In genomic region chr6:141856085-141856484, GRCm38 (mm10) we compare ENCODE assay signal across 16 mouse cellular contexts. TPM values are rescaled to one million over a fixed set of nuclear protein-coding genes. Genes with fewer than 3 reads are reported as not detected.
A peak's percentile ranks its signal among the peaks of the same experiment; 100 is the strongest.
DNase-seq lines count a peak whose midpoint lies in the region; TF ChIP-seq lines count a peak whose summit lies in the region.
"Had no signal": no experiment of that assay in that cellular context is flagged by ENCODE, and none has a peak within 500 bp of the region (broad histone marks: within the 10 kb centered on the region; RNA-seq: fewer than 3 reads in every experiment).

Gene Slco1a4 (minus strand): TSS chr6:141856199.

- peak; percentile 1 for DNase-seq in gastrocnemius, adult 18-20 months (ENCODE audit: low spot score)
- no peak for DNase-seq in gastrocnemius, adult 8-10 months (ENCODE audit: low spot score in 2 of 2)
- no peak for DNase-seq in left cerebral cortex, adult 2 months (ENCODE audit: extremely low spot score in 1 of 2, low spot score in 2 of 2)
- no peak for DNase-seq in left cerebral cortex, adult 11 months (ENCODE audit: low spot score)
- peak; percentile 5 for DNase-seq in brain, adult 2 months (ENCODE audit: low read depth, low spot score)
- DNase-seq in layer of hippocampus, postnatal 25 days (ENCODE audit: extremely low spot score in 1 of 2, low spot score in 1 of 2) = no peak
- no peak for DNase-seq in right cerebral cortex, adult 18-20 months
- no peak for DNase-seq in thymus, postnatal 0 days (ENCODE audit: low spot score)
- DNase-seq: cerebellum, adult 9-10 months; right cerebral cortex, postnatal 4 days had no signal

- H3K4me3 ChIP-seq in left cerebral cortex, adult 2 months = peak within 1 kb of the TSS; percentile 29
- H3K4me3 ChIP-seq: embryonic facial prominence, embryonic 13.5 days; forebrain, embryonic 15.5 days; limb, embryonic 13.5 days; myocyte; stomach, embryonic 15.5 days had no signal

- peak within 1 kb of the TSS; percentile 70 for H3K27ac ChIP-seq in left cerebral cortex, adult 2 months
- H3K27ac ChIP-seq: embryonic facial prominence, embryonic 13.5 days; forebrain, embryonic 15.5 days; limb, embryonic 13.5 days; stomach, embryonic 15.5 days had no signal

- intact Hi-C loops in left cerebral cortex, adult 2 months (cut with DNase I) = no loop called here

- no peak for TF ChIP-seq CTCF in left cerebral cortex, adult 2 months (IDR thresholded peaks at IDR 0.05)

RNA-seq across cellular contexts. Expression of gene Slco1a4, which starts in this region (rescaled TPM):
- not detected for total RNA-seq in gastrocnemius, adult 18-20 months (2021)
- total RNA-seq in gastrocnemius, adult 8-10 months (2022) = under 1 TPM in 2 of 4 experiments, not detected in 2; 0.07 to 0.11 TPM
- total RNA-seq in left cerebral cortex, adult 2 months (2021) = 10 to 100 TPM; 29.0 to 49.8 TPM
- 10 to 100 TPM; 31.0 to 47.2 TPM for total RNA-seq in layer of hippocampus, postnatal 25 days (2021)
- polyA plus RNA-seq in thymus, postnatal 0 days (2015; fragmentation: Nextera tagmentation; extraction: Ambion mirVana) = 0.08 TPM in 1 of 2 replicates, not detected in the other
- total RNA-seq: CH12.LX had no signal
- polyA plus RNA-seq: embryonic facial prominence, embryonic 13.5 days; myocyte; stomach, embryonic 15.5 days had no signal

Comparison
In these comparisons a context has a peak if more than half of its experiments do, and no peak if none do; other contexts are left out.
1. RNA of gene Slco1a4 (total RNA-seq): 29.0 to 49.8 TPM in left cerebral cortex, adult 2 months and 31.0 to 47.2 TPM in layer of hippocampus, postnatal 25 days; not detected in gastrocnemius, adult 18-20 months and 0.07 to 0.11 TPM in gastrocnemius, adult 8-10 months; every median in the first group is over 10 times any median in the second.
2. Peak in DNase-seq in gastrocnemius, adult 18-20 months; RNA of the gene not detected or under 1 TPM.